Mouse (Mus musculus) adrenal gland, postnatal 4 days (tissue): ENCODE measurements around the gene Wdr38. TPM values are rescaled to one million over a fixed set of nuclear protein-coding genes. Genes with fewer than 3 reads are reported as not detected.
A peak's percentile ranks its signal among the peaks of the same experiment; 100 is the strongest.
"Not testable (repeated sequence)": the region's sequence is repeated elsewhere in the genome, so short reads cannot be mapped to it uniquely, and the experiment has no call there.

ENCODE experiments used
- DNase-seq, 2 experiments: peaks; one replicate each; pipeline ENCODE4 v3.0.0; 2021 to 2022; ENCODE audit warnings: low spot score in 2 of 2, mixed read lengths in 2 of 2
- total RNA-seq, 2 experiments: library from RNA; stranded (reverse); gene quantifications; 2 replicates each; pipeline ENCODE4 v1.2.3; 2021

Gene Wdr38
- total RNA-seq, 2 experiments from 2014 or later: 0.67 to 0.73 TPM

DNA sequence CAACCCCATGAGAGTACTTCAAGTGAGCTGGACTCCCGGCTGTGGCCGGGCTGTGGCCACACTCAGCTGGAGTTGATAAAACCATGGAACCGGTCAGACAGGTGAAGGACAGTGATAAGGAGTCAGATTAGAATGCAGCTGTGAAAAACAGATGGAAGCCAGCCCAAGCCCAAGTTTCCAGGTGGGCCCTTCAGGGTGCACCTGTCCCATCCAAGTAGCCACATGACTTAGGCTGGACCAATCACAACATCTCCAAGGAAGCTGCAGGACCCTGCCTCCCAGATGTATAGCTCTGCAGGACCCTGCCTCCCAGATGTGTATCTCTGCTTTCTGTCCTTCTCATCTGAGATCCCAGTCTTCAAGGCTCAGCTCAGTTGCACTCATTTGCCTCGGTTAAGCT, 5.3 kb upstream of the Wdr38 start:
- no peak for DNase-seq

DNA sequence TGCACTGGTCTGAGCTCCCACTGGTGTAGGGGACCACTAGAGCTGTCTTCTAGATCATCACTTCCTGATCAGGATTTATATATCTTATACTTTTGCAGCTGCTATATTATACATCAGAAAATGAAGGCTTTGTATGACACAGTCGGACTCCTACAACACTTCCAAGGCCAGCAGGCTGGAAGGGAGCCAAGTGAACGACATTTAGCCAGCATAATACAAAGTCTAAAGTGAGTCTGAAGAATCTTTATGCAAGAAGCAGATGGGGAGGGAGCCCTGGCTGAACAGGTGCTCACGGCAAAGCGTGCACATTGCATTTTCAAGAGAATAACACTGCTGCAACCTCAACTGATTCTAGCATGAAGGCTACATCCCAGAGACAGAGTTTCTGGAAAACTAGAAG, 4.8 kb upstream of the Wdr38 start:
- no peak for DNase-seq

DNA sequence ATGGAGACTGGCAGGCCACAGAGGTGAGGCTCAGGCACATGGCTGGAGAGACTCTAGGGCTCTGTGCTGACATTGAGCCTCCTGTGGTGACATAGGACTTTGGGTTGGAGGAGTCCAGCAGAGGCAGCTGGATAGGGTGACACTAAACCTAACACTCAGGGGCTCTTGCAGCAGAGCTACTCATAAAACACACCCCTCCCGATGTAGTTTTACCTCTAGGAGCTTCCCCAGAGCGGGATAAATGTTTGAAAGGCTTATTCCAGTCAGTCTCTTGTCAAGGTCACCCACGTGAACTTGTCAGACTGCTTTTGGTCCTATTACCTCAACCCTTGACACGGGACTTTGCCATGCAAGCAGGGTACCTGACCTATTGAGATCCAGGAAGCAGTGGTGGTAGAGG, 2.1 kb downstream of the Wdr38 start:
- no peak for DNase-seq

DNA sequence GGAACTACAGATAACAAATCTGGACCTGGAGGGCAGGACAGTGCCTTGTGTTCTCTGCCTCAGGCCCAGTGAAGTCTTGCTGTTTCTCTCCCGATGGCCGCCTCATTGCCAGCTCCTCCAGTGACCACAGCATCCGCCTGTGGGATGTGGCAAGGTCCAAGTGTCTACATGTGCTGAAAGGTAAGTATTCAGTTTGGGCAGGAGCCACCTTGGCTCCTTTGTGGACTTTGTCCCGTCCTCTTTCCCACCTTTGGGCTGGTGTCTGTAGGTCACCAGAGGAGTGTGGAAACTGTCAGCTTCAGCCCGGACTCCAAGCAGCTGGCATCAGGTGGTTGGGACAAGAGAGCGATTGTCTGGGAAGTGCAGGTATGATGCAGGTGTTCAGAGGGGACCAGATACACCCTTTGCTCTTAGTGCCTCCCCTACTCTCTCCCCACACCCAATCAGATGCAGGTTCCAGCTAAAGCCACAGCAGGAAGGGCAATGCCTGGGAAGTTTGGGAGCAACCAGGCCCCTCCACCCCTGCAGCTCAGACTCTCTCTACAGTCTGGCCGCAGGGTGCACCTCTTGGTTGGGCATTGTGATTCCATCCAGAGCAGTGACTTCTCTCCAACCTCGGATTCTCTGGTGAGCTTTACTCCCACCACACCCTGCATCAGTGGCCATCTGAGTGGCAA, 2.8 kb downstream of the Wdr38 start:
- no peak for DNase-seq

DNA sequence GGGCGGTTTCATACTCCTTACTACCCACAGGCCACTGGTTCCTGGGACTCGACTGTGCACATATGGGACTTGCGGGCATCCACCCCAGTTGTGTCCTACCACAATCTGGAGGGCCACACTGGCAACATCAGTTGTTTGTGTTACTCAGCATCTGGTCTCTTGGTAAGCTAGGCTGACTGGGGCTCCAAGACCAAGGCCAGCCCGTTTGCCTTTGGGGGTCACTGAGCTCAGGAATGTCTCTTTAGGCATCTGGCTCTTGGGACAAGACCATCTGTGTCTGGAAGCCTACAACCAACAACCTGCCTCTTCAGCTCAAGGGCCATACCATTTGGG, 3.3 kb downstream of the Wdr38 start:
- DNase-seq: no peak

DNA sequence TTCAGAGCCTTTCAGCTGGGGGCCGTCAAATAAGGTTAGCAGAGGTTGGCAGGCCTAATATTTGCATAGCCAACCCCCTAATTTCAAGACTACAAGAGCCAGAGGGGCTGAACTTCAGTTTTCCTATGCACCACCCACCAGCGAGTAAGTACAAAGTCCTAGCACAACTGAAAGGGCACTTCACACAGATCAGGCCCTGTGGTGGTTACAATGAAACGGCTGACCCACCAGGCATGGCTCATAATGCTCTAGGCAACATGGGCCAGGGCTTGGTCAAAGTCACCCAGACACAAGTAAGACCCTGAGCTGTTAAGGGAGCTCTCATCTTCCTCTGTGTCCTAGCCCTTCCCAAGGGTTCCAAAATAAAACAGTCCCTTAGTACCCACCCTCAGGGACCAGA, 4.6 kb downstream of the Wdr38 start:
- DNase-seq: no peak

DNA sequence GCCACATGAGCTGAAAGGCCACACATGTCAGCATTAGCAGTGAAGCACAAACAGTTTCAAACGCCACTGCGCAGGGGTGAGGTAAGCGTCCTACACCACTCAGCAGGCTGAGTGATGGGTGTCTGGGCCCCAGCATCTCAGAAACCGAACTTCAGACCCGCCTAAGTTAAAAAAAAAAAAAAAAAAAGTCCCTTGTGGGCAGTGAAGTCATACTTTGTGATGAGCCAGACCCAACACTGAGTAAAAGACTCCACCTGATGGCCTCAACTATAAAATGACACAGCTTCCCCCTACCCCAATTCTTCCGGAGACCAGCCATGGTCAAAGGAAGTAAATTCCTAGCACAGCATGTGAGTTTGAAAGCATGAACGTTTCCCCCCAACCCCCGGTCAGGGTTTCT, 5.8 kb downstream of the Wdr38 start:
- no peak for DNase-seq

DNA sequence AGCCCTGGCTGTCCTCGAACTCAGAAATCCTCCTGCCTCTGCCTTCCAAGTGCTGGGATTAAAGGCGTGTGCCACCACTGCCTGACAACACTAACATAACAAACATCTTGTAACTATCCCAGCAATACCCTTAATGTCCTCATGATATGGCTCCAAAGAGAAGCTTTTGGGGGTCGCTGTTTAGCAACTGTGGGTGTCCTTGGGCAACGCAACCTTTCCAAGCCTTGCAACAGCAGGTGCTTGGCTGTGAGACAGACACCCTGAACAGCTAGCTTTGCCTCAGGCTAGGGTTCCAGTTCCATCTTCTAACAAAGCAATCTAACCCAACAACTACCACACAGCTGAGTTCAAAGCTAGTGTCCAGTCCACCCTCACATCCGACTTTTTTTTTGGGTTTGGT, 6.2 kb downstream of the Wdr38 start:
- DNase-seq: no peak

DNA sequence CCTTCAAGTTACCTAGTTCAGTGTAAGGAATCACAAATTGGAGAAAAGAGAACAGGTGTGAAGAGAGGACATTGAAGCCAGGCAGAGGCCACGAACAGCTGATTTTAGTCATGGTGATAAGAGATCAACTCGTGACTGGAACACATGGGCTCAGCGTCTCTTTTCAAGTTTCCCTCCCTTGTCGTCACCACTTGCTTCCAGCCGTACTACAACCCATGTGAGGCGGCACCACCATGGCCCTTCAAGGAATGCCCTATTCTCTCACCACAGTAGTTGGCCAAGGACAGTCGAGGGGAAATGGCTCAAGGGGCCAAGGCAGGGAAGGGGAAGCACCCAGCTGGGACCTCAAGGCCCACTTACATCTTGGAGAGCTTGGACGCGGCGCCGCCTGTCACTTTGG, 7.1 kb downstream of the Wdr38 start:
- DNase-seq: no peak

DNA sequence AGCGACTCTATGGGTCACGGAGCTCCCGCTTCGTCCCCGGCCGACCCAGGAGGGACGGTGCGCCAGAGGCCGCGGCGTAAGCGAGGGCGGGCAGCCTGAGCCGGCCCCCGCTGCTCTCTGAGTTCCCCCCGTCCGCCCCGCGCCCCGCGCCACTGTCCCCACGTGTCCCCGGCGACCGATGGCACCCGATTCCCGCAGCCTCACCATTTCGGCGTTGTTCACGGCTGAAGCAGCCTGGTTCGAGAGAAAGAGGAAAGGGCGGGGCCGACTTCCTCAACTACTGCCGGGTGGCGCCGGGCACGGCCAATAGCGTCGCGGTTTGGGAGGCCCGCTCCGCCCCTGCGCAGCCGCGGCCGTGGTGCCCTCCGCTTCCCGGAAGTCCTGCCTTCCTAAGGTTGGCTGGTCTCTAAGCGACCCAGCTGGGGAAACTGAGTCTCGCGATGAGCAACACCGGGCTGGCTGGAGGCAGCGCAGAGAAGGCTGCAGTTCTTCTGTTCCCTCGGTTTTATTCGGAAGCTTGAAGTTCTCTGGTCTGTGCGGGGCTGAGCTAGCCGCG, 7.7 kb downstream of the Wdr38 start, which contains the start of gene Arpc5l:
Gene Arpc5l, plus strand, starts transcription at position 469 of the 556 bp plus-strand sequence.
- DNase-seq: peak; percentile 78 to 83

DNA sequence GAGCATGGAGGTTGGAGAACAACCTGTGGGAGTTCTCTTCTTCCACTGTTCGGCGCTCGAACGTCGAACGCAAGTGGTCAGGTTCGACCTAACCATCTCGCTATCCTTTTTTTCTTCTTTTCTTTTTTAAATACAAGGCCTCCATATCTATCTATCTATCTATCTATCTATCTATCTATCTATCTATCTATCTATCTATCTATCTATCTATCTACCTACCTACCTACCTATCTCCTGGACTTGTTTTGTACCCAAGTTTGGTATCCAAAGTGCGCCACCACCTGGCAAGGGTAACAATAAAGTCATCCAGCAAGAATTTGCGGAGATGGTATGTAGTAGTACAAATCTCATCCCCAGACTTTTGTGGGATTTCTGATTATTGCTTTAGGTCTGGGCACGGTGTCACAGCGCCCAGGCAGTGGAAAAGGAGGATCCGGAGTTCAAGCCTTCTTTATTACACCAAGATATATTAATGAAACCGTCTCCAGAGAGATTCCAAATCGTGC, 8.4 kb downstream of the Wdr38 start, which contains the start of gene Rpl35:
Gene Rpl35, minus strand, starts transcription at position 51 of the 506 bp plus-strand sequence.
- no peak for DNase-seq

DNA sequence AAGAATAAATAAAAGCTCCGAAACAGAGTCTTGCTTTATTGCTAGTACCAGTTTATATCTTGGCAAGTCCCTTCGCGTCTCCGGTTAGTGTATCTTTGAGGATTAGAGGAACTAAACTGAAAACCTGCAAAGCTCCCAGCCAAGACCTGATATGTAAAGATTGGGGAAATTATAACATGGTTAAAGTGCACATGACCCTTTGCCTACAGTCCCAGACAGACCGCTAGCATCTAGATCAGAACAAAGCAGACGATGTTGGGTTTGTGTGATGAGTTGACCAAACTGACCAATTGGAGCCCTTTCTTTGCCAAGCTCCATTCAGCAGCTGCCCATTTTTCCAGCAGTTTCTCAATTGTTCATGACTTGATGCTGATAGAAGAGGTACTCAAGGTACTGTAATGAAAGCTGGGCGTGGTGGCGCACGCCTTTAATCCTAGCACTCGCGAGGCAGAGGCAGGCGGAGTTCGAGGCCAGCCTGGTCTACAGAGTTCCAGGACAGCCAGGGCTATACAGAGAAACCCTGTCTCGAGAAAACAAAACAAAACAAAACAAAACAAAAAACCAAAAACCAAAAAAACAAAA, 9.0 kb downstream of the Wdr38 start:
- DNase-seq: no peak

DNA sequence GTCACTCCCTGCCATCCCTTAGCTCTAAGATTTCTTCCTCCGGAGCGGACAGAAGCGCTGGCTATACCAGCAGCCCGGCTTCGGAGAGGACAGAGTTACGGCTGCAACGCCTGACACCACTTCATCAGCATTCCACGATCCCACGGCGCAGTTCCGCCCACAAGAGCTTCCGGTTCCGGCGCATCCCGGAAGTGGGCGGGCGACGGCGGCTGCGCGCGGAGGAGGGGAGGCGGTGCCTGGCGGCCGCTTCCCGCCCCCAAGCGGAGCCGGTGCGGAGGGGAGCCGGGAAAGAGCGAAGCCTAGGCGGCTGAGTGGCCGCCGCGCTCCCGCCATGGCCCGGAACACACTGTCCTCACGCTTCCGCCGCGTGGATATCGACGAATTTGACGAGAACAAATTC, 10.6 kb downstream of the Wdr38 start:
- DNase-seq: peak; percentile 88 to 89

DNA sequence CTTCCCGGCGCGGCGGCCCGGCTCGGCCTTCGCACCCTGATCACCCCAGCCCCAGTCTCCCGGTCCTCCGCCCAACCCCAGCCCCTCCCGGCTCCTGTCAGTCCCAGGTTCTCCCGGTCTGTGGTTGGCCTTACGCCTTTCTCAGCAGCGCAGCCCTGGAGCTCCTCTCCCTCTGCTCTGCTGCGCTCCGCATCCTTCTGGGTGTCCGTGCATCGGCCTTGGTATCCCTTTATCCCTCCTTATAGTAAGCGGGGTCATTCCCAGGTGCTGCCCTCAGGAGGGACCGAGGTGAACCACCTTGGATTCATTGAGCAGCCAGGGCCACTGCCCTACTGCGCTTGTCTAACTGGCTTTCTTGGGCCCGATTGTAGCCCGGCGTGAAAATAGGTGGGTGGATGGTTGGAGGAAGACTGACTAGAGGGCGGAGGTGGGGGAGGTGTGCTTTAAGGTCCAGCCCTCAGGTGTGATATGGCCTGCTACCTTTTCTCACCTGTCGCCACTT, 11.1 kb downstream of the Wdr38 start:
- DNase-seq: no peak

DNA sequence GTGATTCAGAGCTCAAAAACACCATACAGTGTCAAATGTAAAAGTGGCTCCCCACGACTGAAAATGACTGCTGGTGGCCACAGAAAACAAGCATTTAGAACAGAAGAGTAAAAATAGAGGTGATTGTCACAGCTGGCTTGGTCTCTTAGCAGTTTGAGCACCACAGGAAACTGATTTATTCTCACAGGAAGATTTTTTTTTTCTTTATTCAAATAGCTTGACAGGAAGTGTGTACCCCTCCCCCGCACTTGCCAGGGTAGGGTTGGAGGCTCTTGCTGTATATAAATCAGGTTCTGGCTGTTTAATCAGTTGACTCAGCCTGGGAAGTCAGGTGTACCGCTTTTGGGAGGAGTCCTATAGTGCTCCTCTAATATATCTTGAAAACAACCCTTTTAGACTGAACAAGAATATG, 11.7 kb downstream of the Wdr38 start:
- DNase-seq: no peak

DNA sequence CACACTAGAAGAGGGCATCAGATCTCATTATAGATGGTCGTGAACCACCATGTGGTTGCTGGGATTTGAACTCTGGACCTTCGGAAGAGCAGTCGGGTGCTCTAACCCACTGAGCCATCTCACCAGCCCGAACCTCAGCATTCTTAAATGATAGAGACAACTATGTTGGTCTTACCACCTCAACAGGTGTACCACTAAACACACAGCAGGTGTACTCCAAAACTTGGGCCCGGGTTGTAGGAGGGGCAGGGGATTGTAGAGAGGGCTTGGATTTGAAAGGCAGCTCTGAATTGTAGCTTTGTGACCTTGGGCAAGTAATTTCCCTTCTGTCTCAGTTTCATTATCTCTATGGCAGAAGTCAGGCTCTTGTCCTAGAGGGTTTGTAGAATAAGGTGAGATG, 12.9 kb downstream of the Wdr38 start:
- DNase-seq: not testable (repeated sequence)

DNA sequence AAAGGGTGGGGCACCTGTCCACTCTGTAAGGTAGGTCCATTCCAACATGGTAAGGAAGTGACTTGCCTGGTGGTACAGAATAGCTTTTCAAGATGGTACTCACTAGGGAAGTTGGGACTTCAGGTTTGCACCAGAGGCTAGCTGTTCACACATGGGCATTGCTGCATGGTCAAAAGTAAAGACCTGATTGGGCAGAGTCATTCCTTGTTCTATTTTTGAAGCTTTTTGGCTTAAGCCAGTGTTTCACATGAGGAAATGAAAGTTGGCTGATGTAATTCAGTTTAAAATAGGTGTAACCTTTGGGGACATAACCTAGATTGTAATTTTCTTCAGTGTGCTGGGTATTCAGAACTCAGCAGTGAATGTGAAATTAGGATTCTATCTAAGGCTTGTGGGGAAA, 14.0 kb downstream of the Wdr38 start:
- DNase-seq: no peak

DNA sequence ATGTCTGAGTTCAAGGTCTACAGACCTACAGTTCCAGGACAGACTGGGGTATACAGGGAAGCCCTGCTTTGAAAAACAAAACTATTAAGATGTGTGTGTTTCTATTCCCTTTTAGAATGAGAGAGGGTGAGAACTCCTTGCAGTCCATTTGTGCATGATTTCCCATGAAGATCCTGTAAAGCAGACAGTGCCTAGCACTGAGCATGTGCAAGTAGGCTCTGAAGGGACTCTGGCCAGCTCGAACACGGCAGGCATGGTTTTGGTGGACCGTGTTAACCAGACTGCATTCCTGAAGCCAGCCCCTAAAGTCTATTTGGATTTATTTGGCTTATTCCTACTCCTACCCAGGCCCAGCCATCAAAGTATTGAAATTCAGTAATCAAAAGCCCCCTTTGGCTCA, 14.7 kb downstream of the Wdr38 start:
- no peak for DNase-seq

DNA sequence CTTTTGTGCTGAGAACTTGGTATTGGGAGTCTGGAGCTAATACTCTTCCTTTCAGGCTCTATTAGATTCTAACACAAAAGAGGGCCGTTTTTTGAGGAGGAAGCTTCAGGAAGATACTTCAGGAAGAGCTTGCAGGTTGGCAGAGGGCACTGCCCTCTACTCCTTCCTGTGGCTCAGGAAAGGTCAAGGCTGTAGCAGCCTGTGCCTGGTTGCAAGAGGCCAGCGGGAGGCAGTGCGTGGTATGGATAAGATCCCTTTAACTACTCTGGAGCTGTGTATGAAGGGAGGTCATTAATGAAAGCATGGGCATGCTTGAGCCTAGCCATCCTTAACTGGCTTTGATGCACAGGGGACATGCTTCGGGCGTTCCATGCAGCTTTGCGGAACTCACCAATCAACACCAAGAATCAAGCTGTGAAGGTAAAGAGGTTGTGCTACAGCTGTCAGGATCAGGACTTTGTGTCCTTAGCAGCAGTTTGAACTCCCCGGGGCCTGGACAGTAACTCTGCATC, 15.5 kb downstream of the Wdr38 start:
- DNase-seq: no peak

DNA sequence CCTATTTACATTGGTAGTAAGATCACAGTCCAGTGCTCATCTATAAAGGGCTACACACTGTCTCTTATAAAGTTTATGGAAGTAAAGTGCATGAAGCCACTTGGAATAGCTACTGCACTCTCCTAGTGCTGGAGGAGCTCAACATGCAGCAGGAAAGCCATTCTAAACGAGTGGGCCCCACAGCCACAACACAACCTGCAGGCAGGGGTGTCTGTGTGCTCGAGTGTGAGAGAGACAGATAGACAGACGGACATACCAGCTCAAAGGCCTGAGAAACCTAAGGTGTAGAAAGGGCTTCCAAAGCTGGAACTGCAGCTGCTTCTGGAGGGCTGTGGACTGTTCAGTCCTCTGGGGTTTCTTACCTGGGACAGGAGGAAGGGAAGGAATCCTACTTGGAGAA, 19.3 kb downstream of the Wdr38 start:
- DNase-seq: no peak

DNA sequence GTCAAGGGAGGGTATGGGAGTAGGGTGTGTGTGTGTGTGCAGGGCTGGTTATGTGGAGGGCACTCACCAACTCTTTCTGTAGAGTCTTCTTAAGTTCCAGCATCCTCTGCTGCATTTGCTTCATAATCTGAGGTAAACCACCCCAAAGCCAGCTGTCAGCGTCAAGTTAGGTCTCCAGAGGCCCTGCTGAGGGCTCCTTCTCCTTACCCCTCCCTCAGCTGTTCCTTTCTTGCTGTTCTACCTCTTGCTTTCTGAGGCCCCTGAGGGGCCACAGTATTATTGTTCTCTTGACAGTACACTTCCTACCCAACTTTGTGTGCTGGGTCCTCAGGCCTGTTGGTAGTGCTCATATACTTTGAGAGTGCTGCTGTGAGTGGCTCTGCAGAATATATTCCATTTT, 22.7 kb downstream of the Wdr38 start:
- no peak for DNase-seq

DNA sequence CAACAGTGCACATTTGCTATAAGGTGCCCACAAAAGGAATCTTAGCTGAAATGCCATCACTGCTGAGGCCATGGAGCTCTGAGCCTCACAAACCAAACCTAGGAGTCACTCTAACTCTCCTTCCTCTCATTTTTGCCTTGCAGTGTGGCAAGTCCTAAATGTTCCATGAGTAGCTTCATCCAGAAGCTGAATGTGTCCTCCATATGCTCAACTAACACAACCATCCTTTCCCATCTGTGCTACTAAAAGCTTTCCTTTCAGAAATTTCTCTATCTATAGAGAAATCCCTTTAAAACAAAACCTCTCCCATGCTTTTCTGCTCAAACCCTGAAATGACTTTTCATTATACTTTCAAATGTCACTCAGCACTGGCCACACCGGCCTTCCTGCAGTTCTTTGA, 34.3 kb downstream of the Wdr38 start:
- no peak for DNase-seq
